Mouse (Mus musculus): ENCODE results near the gene Nufip2. TPM values are rescaled to one million over a fixed set of nuclear protein-coding genes. Genes with fewer than 3 reads are reported as not detected.

The Nufip2 gene
- polyA plus RNA-seq, 1 experiment from 2014 or later = 2.9 TPM

DNA sequence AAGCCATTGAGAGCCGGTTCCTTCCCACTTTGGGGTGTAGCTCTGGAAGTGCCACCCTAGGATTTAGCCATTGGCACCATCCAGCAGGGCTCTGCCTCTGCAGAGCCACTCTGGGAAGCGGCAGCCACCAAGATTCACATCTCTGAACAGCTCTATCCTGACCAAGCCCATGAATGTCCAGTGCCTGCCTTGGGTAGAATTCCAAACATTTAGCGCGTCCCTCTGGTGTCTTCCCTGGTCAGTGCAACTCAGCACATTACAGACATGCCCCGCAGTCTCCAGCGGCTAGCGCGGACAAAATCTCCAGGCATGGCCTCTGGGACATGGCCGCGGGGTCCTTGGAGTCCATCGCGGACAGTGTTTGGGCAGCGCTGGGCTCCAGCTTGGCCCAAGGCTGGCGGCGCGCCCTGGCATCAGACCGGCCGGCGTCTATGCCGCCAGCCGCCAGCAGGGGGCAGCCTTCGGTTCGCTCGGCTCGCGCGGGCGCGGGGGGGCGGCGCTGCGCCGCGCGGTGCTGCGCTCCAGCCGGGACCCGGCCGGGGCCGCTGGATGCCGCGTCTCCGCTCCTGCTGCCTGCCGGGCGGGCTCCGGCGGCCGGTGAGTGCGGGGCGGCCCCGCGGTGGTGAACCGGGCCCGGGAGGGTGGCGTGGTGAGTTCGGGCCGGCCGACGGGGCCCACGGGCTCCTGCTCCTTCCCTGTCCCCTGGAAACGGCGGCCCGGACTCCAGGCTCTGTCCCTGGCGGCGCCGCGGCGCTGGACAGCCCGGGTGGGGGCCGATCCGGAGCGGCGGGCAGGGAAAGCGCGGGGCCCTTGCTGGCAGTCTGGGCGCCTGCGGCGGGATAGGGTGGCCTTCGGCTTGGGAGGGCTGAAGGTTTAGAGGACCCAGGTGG, 77.1 kb downstream of the Nufip2 start, which contains the start of gene Myo18a:
Myo18a (plus strand) TSS at position 464 of the 890 bp plus-strand sequence.
- H3K4me3 ChIP-seq (ENCODE audit: low read length) = peak within 1 kb of the TSS; percentile 83
- peak within 1 kb of the TSS; percentile 77 for H3K4me2 ChIP-seq (ENCODE audit: low read depth, low read length)
- WGBS = 2% methylated on average over 61 of the region's 79 CpGs

GRCm38 (mm10) chr11:77763673-77764340, 77.9 kb downstream of the Nufip2 start:
- ATAC-seq (replicated peaks; ENCODE audit: extremely low read depth, insufficient read depth, low FRiP score) = peak; percentile 5; the same call in 1 of the 2 replicates

More for the DNA sequence above, 77.1 kb downstream of the Nufip2 start, which contains the start of gene Myo18a:
- peak; percentile 78 for ATAC-seq (replicated peaks; ENCODE audit: extremely low read depth, insufficient read depth, low FRiP score)
- H3K27me3 ChIP-seq (ENCODE audit: control insufficient read depth, insufficient read depth, low read length) = no peaks in the 10 kb centered on the region
- H3K4me1 ChIP-seq (ENCODE audit: control insufficient read depth, insufficient read depth, low read length) = peaks cover 37% of the 10 kb centered on the region
- H3K9me3 ChIP-seq (replicated peaks; ENCODE audit: control insufficient read depth, low read length) = no peaks in the 10 kb centered on the region
- H3K27ac ChIP-seq (ENCODE audit: low read length) = peak within 1 kb of the TSS; percentile 83
- no peaks in the 10 kb centered on the region for H3K36me3 ChIP-seq (ENCODE audit: control insufficient read depth, insufficient read depth)
- H3K9ac ChIP-seq (ENCODE audit: low read length) = peak within 1 kb of the TSS; percentile 92

GRCm38 (mm10) chr11:77764694-77765458, 78.9 kb downstream of the Nufip2 start:
- Histone ChIP-seq H3K4me3 (ENCODE audit: low read length) (peak overlapping the region; percentile 83), H3K4me1 (ENCODE audit: control insufficient read depth, insufficient read depth, low read length) (peaks cover 39% of the 10 kb centered on the region), H3K9ac (ENCODE audit: low read length) (peak overlapping the region; percentile 92), H3K9me3 (replicated peaks; ENCODE audit: control insufficient read depth, low read length) (no peaks in the 10 kb centered on the region), H3K36me3 (ENCODE audit: control insufficient read depth, insufficient read depth) (no peaks in the 10 kb centered on the region), H3K27ac (ENCODE audit: low read length) (peak overlapping the region; percentile 87), H3K27me3 (ENCODE audit: control insufficient read depth, insufficient read depth, low read length) (no peaks in the 10 kb centered on the region), H3K4me2 (ENCODE audit: low read depth, low read length) (peak overlapping the region; percentile 95)
- WGBS = 43% methylated on average over 9 of the region's 9 CpGs
- ATAC-seq (replicated peaks; ENCODE audit: extremely low read depth, insufficient read depth, low FRiP score) = peak; percentile 14; the same call in 1 of the 2 replicates

More at GRCm38 (mm10) chr11:77763673-77764340, 77.9 kb downstream of the Nufip2 start:
- WGBS = 6% methylated on average over 26 of the region's 26 CpGs
- Histone ChIP-seq H3K4me3 (ENCODE audit: low read length) (peak overlapping the region; percentile 83), H3K4me1 (ENCODE audit: control insufficient read depth, insufficient read depth, low read length) (peaks cover 37% of the 10 kb centered on the region), H3K9ac (ENCODE audit: low read length) (peak overlapping the region; percentile 92), H3K4me2 (ENCODE audit: low read depth, low read length) (peak overlapping the region; percentile 77), H3K36me3 (ENCODE audit: control insufficient read depth, insufficient read depth) (no peaks in the 10 kb centered on the region), H3K27me3 (ENCODE audit: control insufficient read depth, insufficient read depth, low read length) (no peaks in the 10 kb centered on the region), H3K27ac (ENCODE audit: low read length) (peak overlapping the region; percentile 83), H3K9me3 (replicated peaks; ENCODE audit: control insufficient read depth, low read length) (no peaks in the 10 kb centered on the region)

- WGBS = 51% methylated on average over 4 of the region's 4 CpGs
- peak overlapping the region; percentile 60; the same call in 1 of the 2 replicates for H3K4me3 ChIP-seq (ENCODE audit: low read length)
- peak overlapping the region; percentile 87 for H3K27ac ChIP-seq (ENCODE audit: low read length)
- no peaks in the 10 kb centered on the region for H3K27me3 ChIP-seq (ENCODE audit: control insufficient read depth, insufficient read depth, low read length)
- no peaks in the 10 kb centered on the region for H3K36me3 ChIP-seq (ENCODE audit: control insufficient read depth, insufficient read depth)
- no peak for ATAC-seq (replicated peaks; ENCODE audit: extremely low read depth, insufficient read depth, low FRiP score)
- H3K9ac ChIP-seq (ENCODE audit: low read length) = peak overlapping the region; percentile 86; the same call in 1 of the 2 replicates
- no peaks in the 10 kb centered on the region for H3K9me3 ChIP-seq (replicated peaks; ENCODE audit: control insufficient read depth, low read length)
- H3K4me2 ChIP-seq (ENCODE audit: low read depth, low read length) = peak overlapping the region; percentile 95; the same call in 1 of the 2 replicates
- peaks cover 39% of the 10 kb centered on the region for H3K4me1 ChIP-seq (ENCODE audit: control insufficient read depth, insufficient read depth, low read length)
Measured at GRCm38 (mm10) chr11:77765459-77765777, 79.5 kb downstream of the Nufip2 start.

DNA sequence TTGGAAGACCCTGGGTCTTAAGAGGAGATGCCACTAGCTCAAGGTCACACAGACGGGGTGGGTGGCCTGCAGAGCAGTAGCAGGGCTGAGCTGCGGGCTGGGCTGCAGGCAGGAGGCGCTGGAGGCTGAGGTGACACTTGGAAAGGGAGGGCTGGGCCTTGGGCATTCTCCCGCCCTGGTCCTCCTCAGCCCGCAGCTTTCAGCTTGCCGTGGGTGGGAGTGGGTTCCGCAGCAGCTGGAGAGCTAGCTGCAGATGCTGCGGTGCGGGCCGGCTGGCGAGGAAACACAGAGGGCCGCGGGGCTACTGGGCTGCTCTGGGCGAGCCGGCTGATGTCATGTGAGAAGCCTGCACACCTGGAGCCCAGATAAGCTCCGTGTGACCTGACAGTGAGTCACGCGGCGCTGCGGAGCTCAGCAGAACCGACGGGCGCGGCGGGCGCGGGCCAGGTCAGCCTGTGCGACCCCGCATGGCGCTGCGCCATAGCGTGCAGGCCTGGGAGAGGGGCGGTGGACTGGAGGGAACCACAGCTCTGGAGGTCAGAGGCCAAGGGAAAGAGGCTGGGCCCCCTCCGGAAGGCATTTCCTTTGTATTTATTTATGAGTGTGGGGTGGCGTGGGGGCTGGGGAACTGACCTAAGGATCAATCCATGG, 80.5 kb downstream of the Nufip2 start:
- Histone ChIP-seq H3K9me3 (replicated peaks; ENCODE audit: control insufficient read depth, low read length) (no peaks in the 10 kb centered on the region), H3K4me3 (ENCODE audit: low read length) (peak overlapping the region; percentile 60), H3K4me1 (ENCODE audit: control insufficient read depth, insufficient read depth, low read length) (peaks cover 39% of the 10 kb centered on the region), H3K27me3 (ENCODE audit: control insufficient read depth, insufficient read depth, low read length) (no peaks in the 10 kb centered on the region), H3K4me2 (ENCODE audit: low read depth, low read length) (peak overlapping the region; percentile 95), H3K9ac (ENCODE audit: low read length) (peak overlapping the region; percentile 86), H3K27ac (ENCODE audit: low read length) (peak overlapping the region; percentile 87), H3K36me3 (ENCODE audit: control insufficient read depth, insufficient read depth) (no peaks in the 10 kb centered on the region)
- peak; percentile 68 for ATAC-seq (replicated peaks; ENCODE audit: extremely low read depth, insufficient read depth, low FRiP score)
- WGBS = 3% methylated on average over 35 of the region's 35 CpGs

DNA sequence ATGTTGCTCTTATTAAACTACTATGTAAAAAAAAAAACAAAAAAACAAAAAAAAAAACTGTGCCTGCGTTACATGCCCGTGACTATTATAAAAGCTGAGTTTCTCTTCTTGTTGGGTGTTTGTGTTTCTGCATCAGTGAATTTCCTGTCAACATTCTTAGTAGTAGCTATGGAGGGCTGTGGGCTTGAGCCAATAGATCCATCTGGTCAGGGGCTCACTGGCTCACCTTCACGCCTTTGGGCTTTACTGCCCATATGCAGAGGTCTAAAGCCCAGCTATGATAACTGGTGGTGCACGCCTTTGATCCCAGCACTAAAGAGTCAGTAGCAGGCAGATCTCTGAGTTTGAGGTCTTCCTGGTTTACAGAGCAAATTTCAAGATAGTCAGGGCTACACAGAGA, 83.5 kb downstream of the Nufip2 start:
- H3K27ac ChIP-seq (ENCODE audit: low read length) = no peak overlapping the region
- peaks cover 37% of the 10 kb centered on the region for H3K4me1 ChIP-seq (ENCODE audit: control insufficient read depth, insufficient read depth, low read length)
- no peak overlapping the region for H3K4me3 ChIP-seq (ENCODE audit: low read length)
- H3K27me3 ChIP-seq (ENCODE audit: control insufficient read depth, insufficient read depth, low read length) = no peaks in the 10 kb centered on the region
- H3K9me3 ChIP-seq (replicated peaks; ENCODE audit: control insufficient read depth, low read length) = no peaks in the 10 kb centered on the region
- no peaks in the 10 kb centered on the region for H3K36me3 ChIP-seq (ENCODE audit: control insufficient read depth, insufficient read depth)
- H3K9ac ChIP-seq (ENCODE audit: low read length) = no peak overlapping the region
- ATAC-seq (replicated peaks; ENCODE audit: extremely low read depth, insufficient read depth, low FRiP score) = no peak
- WGBS = 86% methylated on average over 4 of the region's 4 CpGs
- no peak overlapping the region for H3K4me2 ChIP-seq (ENCODE audit: low read depth, low read length)

GRCm38 (mm10) chr11:77770346-77770745, 84.4 kb downstream of the Nufip2 start:
- Histone ChIP-seq H3K36me3 (ENCODE audit: control insufficient read depth, insufficient read depth) (no peaks in the 10 kb centered on the region), H3K27ac (ENCODE audit: low read length) (no peak overlapping the region), H3K4me3 (ENCODE audit: low read length) (no peak overlapping the region), H3K9ac (ENCODE audit: low read length) (no peak overlapping the region), H3K4me1 (ENCODE audit: control insufficient read depth, insufficient read depth, low read length) (peaks cover 29% of the 10 kb centered on the region), H3K9me3 (replicated peaks; ENCODE audit: control insufficient read depth, low read length) (no peaks in the 10 kb centered on the region), H3K4me2 (ENCODE audit: low read depth, low read length) (no peak overlapping the region), H3K27me3 (ENCODE audit: control insufficient read depth, insufficient read depth, low read length) (no peaks in the 10 kb centered on the region)
- ATAC-seq (replicated peaks; ENCODE audit: extremely low read depth, insufficient read depth, low FRiP score) = no peak
- WGBS = 65% methylated on average over 8 of the region's 8 CpGs

All from heart, embryonic 16.5 days (tissue).